Mouse (Mus musculus) spleen, postnatal 4 days (tissue): ENCODE measurements at regions not wholly inside any gene's neighbourhood (a gene's known extent, or its start where the extent isn't known, plus 50 kb on each side); places are given as distances from the start of the nearest gene placed in this dataset.

Source experiments
- DNase-seq, 2 experiments: peaks; one replicate each; pipeline ENCODE4 v3.0.0; 2022; ENCODE audit warnings: low spot score in 2 of 2

DNA sequence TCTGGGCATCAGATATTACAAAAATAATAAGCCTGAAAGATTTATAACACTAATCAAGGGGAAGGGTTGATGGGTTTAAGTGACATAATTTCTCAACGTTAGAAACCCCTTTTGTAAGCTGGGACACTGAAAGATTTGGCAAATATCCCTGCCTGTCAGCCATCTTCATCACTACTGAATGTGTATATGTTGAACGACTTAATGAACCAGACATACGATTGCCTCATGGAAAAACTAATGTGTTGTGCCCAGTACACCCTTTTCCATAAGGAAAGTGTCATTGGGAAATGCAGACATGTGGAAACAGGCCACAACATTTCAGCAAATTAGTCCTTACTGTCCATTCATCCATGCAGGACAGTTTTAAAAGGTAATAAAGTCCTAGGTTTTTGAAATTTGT, 240.7 kb upstream of the Prep start:
- no peak for DNase-seq

- DNase-seq: no peak
These were observed 245.3 kb upstream of the Prep start for GRCm38 (mm10) chr10:44821666-44822065.

- DNase-seq: no peak
These were observed 246.6 kb upstream of the Prep start for GRCm38 (mm10) chr10:44820379-44820778.

- DNase-seq: no peak
These were observed 247.6 kb upstream of the Prep start for GRCm38 (mm10) chr10:44819361-44819760.

- no peak for DNase-seq
These were observed 248.4 kb upstream of the Prep start for GRCm38 (mm10) chr10:44818615-44819014.

DNA sequence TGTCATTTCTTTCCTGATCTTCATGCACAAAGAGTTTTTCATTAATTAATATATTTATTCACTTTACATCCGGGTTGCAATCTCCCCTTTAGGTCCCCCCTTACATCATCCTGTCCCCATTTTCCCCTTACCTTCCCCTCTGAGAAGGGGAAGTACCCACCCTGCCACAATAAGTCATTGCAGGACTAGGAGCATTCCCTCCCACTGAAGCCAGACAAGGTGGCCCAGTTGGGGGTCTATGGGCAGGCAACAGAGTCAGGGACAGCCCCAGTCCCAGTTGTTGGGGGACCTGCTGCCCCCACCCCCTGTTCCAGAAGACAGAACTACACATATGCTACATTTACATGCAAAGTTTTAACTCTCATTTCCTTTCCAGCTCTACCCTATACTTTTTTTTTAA, 267.9 kb upstream of the Prdm1 start:
- no peak for DNase-seq

GRCm38 (mm10) chr10:44785386-44785785, 257.1 kb upstream of the Prdm1 start:
- no peak for DNase-seq

DNA sequence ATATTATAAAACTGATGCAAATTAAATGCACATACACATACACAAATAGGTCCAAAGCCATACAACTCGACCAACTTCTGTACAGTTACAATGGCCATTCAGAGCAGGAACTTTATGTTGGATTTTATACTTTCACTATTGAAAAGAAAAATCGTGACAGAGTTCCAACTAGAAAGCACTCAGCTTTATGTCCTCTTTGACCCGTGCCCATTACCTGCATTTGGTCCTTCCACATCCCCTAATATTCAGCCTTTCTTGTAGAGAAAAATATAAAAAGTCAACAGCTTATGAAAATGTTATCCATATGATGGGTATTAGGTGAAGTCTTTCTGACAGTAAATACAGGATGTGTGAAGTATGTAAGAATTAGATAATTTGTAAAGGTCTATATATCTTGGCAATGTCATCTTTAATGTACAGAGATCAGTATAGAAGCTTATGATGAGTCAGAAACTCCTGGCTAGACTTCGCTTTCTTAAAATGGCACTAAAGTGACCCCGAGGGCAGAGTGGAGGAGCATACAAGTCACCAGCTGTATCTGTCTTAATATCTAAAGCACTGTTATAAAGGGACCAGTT, 252.2 kb upstream of the Prdm1 start:
- DNase-seq: no peak

DNA sequence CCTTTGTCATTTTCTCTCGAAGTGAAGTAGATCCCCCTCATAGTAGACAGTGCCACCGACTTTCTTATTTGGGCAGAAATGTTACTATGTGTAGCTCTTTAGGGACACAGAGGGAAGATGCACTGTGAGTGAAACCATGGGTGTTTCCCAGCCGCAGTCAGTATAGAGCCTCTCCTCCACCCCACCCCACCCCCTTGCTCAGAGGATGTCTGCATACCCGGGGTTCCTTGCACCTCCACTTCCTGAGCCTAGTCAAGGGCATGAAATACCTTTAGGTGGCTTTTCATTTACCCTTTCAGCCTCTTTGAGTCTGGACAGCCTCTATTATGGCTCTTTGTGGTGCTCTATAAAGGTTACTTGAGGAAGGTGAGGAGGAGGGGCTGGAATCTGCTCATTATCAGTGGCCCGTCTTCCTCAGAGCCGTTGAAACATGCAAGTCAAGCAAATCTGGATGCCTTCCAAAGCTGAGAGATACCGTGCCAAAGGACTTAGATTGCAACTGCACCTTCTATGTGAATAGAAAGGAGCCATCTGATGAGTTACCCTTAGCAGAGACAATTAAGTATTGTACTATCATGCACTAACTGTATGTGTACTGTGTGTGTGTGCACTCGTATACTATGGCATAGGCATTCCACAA, 251.4 kb upstream of the Prdm1 start:
- no peak for DNase-seq

DNA sequence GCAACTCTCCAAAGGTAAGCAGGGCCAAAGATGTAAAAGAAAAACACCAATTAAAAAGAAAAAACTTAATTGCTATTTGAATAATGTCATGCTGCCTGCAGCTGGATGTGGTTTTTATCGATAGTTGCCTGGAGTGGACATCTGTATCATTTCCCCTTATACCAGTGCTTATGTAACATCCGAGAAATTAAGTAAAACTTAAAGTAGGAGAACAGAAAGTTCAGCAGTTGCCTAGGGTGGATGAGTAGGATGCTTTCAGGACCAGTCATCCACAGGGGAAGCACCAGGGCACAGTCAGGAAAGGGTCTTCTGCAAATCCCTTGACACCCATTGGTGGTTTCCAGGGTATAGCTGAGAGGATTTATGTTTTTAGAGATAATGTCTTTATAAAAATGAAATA, 248.9 kb upstream of the Prdm1 start:
- no peak for DNase-seq

DNA sequence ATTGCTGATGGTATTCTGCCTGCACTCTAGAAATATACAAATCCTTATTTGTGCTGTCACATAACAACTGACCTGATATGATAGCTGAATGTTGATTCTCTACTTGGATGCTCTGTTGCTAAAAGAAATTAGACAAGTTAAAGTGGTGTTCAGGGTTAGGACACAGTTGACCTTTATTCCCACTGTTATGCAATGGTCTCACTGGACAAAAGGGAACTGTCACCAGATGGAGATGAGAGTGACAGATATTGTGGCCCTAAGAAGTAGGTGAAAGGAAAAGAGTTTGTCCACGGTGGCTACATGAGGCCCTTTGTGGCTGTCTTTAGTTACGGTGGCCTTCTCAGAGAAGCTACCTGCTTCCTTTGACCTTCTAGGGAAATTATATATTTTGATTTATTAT, 247.9 kb upstream of the Prdm1 start:
- no peak for DNase-seq

GRCm38 (mm10) chr10:44765527-44765926, 237.2 kb upstream of the Prdm1 start:
- DNase-seq: no peak

- no peak for DNase-seq
These were observed 234.8 kb upstream of the Prdm1 start for GRCm38 (mm10) chr10:44763102-44763501.

DNA sequence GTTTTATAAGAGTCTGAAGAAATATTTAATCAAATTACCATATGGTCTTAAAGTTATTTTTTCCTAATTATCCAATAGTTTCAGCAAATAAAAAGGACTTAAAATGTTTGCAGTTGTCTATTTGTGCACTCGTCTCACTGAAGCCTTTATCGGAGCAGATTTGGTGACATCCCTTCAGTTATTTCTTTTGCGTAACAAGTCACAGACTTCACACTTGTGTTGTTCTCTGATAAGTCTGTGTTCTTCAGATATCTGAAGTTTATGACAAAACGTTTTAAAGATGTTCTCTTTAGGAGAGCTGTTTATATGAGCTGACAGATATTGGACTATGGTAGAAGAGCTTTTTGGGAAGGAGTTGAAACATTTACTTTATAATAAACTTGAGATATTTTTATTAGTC, 233.8 kb upstream of the Prdm1 start:
- DNase-seq: no peak

DNA sequence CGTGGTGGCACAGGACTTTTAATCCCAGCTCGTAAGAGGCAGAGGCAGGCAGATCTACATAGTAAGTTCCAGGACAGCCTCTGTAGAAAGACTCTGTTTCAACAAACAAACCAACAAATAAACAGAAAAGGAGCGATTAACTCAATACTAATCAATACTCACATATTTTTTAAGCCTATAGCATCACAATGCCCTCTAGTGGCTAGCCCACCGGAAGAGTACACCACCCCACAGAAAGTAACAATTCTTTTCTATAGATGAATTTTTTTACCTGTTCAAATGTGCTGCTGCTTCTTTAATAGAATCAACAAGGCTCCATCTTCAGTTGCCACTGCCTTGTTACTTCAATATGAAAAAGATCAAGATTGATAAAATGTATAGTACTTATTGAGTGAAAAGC, 233.0 kb upstream of the Prdm1 start:
- DNase-seq: no peak

GRCm38 (mm10) chr10:44755355-44755957, 227.2 kb upstream of the Prdm1 start:
- no peak for DNase-seq

DNA sequence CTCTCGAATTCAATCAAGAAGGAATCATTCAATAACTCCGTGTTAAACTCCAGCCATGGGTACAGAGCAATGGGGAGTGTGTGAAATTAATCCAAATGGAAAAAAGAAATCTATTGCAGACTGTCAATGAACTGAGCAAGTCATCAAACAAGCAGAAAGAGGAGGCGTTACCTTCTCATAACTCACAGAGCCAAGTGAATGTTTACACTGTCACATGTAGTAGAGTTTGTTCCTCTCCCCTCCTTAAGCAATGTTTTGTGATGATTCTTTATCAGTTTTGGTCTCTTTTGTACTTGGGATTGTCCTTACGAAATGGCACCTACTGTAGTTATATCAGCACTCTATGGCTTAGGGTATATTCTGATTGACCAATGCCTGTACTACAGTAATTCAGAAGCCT, 226.6 kb upstream of the Prdm1 start:
- DNase-seq: no peak

GRCm38 (mm10) chr10:44752719-44753390, 224.6 kb upstream of the Prdm1 start:
- DNase-seq: no peak

DNA sequence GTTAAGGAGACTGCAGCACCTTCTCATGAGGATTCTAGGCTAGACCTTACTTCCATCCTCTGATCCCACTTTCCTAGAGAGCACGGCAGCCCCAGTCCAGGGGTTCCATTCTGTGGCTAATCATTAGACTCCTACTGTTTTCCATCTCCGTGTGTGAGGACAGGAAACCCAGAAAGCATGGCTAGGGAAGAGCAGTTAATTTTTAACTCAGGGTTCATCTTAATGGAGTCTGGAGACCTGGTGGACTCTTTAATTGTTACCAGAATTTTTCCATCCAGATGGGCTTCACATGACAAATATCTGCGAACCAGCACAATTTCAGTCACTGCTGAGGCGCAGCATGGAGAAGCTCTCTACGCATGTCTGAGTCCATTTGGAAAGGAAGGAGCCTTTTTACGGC, 222.8 kb upstream of the Prdm1 start:
- no peak for DNase-seq

GRCm38 (mm10) chr10:44749206-44749605, 220.9 kb upstream of the Prdm1 start:
- no peak for DNase-seq

- no peak for DNase-seq
These were observed 219.1 kb upstream of the Prdm1 start for GRCm38 (mm10) chr10:44747419-44747818.

DNA sequence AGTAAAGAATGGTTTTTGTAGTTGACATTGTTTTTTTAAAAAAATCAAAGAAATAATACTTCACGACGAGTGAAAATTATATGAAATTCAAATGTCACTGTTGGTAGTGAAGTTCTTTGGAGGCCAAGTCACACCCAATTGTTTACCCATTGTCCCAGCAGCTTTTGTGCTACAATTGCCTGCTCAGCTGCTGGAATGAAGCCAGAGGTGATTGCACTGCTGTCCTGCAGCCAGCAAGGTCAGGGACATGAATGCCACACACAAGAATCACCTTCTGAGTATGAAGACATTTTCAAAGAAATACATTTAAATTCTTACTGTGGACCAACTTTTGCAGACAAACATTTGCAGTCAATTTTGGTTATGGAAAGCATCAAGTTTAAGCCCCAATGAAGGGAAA, 215.9 kb upstream of the Prdm1 start:
- no peak for DNase-seq

DNA sequence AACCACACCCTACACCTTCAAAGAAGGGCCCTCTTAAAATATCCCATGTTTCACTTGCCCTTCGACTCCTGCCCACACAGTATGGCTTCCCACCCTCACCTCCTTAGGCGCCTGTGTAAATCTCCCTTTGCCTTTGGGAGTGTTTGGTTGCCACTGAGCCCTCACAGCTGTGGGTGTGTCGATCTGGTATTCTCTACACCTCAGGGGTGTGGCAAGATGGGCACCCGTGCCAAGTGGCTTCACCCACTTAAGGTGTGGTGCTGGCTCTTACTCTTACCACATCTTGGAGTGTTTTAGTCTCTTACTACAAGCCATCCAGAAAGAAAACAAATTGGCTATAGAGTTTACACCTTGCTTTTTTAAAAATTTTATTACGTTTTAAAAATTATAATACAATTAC, 205.3 kb upstream of the Prdm1 start:
- DNase-seq: no peak
